9 mouse cellular contexts compared by ENCODE assay signal in genomic region chrX:43427961-43428365, GRCm38 (mm10). TPM values are rescaled to one million over a fixed set of nuclear protein-coding genes. Genes with fewer than 3 reads are reported as not detected.
A peak's percentile ranks its signal among the peaks of the same experiment; 100 is the strongest.
DNase-seq lines count a peak whose midpoint lies in the region; ATAC-seq lines count a peak whose summit lies in the region.
"Had no signal": no experiment of that assay in that cellular context is flagged by ENCODE, and none has a peak within 500 bp of the region (broad histone marks: within the 10 kb centered on the region; RNA-seq: fewer than 3 reads in every experiment).

No protein-coding gene starts in this region.

- peak overlapping the region; percentile 43 for H3K4me2 ChIP-seq in hindbrain, embryonic 11.5 days (replicated peaks; ENCODE audit: low read depth, low read length)

- no peaks in the 10 kb centered on the region; the same call in 1 of the 2 replicates for H3K4me1 ChIP-seq in hindbrain, embryonic 11.5 days (replicated peaks; ENCODE audit: control insufficient read depth, insufficient read depth, low read length)

- peak; percentile 5 to 11 for DNase-seq in layer of hippocampus, postnatal 14 days (ENCODE audit: low spot score in 2 of 2)
- no peak for DNase-seq in layer of hippocampus, adult 9-10 months (ENCODE audit: low spot score)
- peak; percentile 38 to 46 for DNase-seq in cerebellum, postnatal 10 days
- peak; percentile 25 for DNase-seq in hindbrain, embryonic 11.5 days (ENCODE audit: low spot score)
- peak; percentile 17 for DNase-seq in neural tube, embryonic 10.5 days (ENCODE audit: extremely low spot score, low spot score)
- no peak for DNase-seq in gastrocnemius, adult 18-20 months (ENCODE audit: low spot score)
- no peak for DNase-seq in kidney, postnatal 25 days
- no peak for DNase-seq in adrenal gland, adult 18-20 months (ENCODE audit: low spot score in 2 of 2)

- H3K27me3 ChIP-seq in hindbrain, embryonic 11.5 days (ENCODE audit: control insufficient read depth, insufficient read depth, low read length): peaks cover 7% of the 10 kb centered on the region; the same call in 1 of the 2 replicates

- no peak for ATAC-seq in hindbrain, embryonic 11.5 days (ENCODE audit: low FRiP score)

- H3K27ac ChIP-seq in hindbrain, embryonic 11.5 days (ENCODE audit: low read depth, low read length): no peak overlapping the region

- peak overlapping the region; percentile 34 for H3K4me3 ChIP-seq in hindbrain, embryonic 11.5 days (ENCODE audit: low read depth, low read length)

- WGBS in hindbrain, embryonic 11.5 days: 6% methylated on average over 12 of the region's 12 CpGs

- no peaks in the 10 kb centered on the region for H3K36me3 ChIP-seq in hindbrain, embryonic 11.5 days (ENCODE audit: control insufficient read depth, insufficient read depth, low read length)

- no peaks in the 10 kb centered on the region for H3K9me3 ChIP-seq in hindbrain, embryonic 11.5 days (ENCODE audit: control insufficient read depth, low read length)

- H3K9ac ChIP-seq in hindbrain, embryonic 11.5 days (ENCODE audit: low read depth, low read length): no peak overlapping the region

RNA-seq across cellular contexts. Expression of gene Tenm1, which starts 1.0 kb away (rescaled TPM):
- total RNA-seq in layer of hippocampus, postnatal 14 days (2021): 10 to 100 TPM; 44.0 to 47.4 TPM
- 2.1 and 2.8 TPM in 2 replicates for polyA plus RNA-seq in hindbrain, embryonic 11.5 days (2014; fragmentation: Nextera tagmentation; extraction: Ambion mirVana)
- not detected for total RNA-seq in gastrocnemius, adult 18-20 months (2021)
- under 1 TPM; 0.54 to 0.99 TPM for total RNA-seq in adrenal gland, adult 18-20 months (2021)
- polyA plus RNA-seq: spleen, adult 2 months had no signal

Comparison
In these comparisons a context has a peak if more than half of its experiments do, and no peak if none do; other contexts are left out.
1. DNase-seq: peak in layer of hippocampus, postnatal 14 days (2 of 2), cerebellum, postnatal 10 days (2 of 2), hindbrain, embryonic 11.5 days (single experiment) and neural tube, embryonic 10.5 days (single experiment); none in layer of hippocampus, adult 9-10 months (single experiment), gastrocnemius, adult 18-20 months (single experiment), kidney, postnatal 25 days (0 of 2) and adrenal gland, adult 18-20 months (0 of 2).
2. RNA of gene Tenm1, which starts 1.0 kb away (total RNA-seq): 44.0 to 47.4 TPM in layer of hippocampus, postnatal 14 days; 0.54 to 0.99 TPM in adrenal gland, adult 18-20 months and not detected in gastrocnemius, adult 18-20 months; every median in the first group is over 10 times any median in the second.